Mouse (Mus musculus) megakaryocyte progenitor cell, adult 5-6 weeks (primary cell): Measurements from ENCODE around the gene Gpr174. TPM values are rescaled to one million over a fixed set of nuclear protein-coding genes. Genes with fewer than 3 reads are reported as not detected.

Experiments
- total RNA-seq, 2 experiments: library from RNA; stranded (forward) in 1 of 2; stranded (reverse) in 1 of 2; fragments of 157-497, 149-512 nt in 1 of 2; fragments of 200-1000 nt in 1 of 2; gene quantifications; 2 replicates each; pipeline versions ENCODE4 v1.2.3 to v1.2.4; 2015 to 2017

Gene Gpr174
- total RNA-seq, 2 experiments from 2014 or later: 0.17 to 0.21 TPM

Other genes with a start within 250 kb of the Gpr174 start
- gene P2ry10, start 167.4 kb upstream of the Gpr174 start, total RNA-seq (2015): 1.5 and 1.7 TPM in 2 replicates
- gene P2ry10, start 167.4 kb upstream of the Gpr174 start, total RNA-seq (2017): 0.62 and 1.3 TPM in 2 replicates
- gene P2ry10b, start 107.0 kb upstream of the Gpr174 start, total RNA-seq (2015): 0.29 and 0.44 TPM in 2 replicates
- gene P2ry10b, start 107.0 kb upstream of the Gpr174 start, total RNA-seq (2017): 0.08 and 0.20 TPM in 2 replicates
- 1.9 and 3.3 TPM in 2 replicates for gene Itm2a, start 147.5 kb downstream of the Gpr174 start, total RNA-seq (2015)
- gene Itm2a, start 147.5 kb downstream of the Gpr174 start, total RNA-seq (2017): 1.7 and 1.8 TPM in 2 replicates